Mouse (Mus musculus): ENCODE measurements around the gene Ophn1. TPM values are rescaled to one million over a fixed set of nuclear protein-coding genes. Genes with fewer than 3 reads are reported as not detected.
A peak's percentile ranks its signal among the peaks of the same experiment; 100 is the strongest.

The Ophn1 gene
- polyA plus RNA-seq, 1 experiment from 2014 or later, result 10.9 TPM

- no peaks in the 10 kb centered on the region for H3K9me3 ChIP-seq (replicated peaks; ENCODE audit: low read length)
- H3K27me3 ChIP-seq (ENCODE audit: insufficient read depth, low read length), result no peaks in the 10 kb centered on the region
- 85% methylated on average over 1 of the region's 1 CpGs for WGBS
- no peak overlapping the region for H3K27ac ChIP-seq
- TF ChIP-seq CTCF (IDR thresholded peaks at IDR 0.05; ENCODE audit: low read depth), result no peak
- no peaks in the 10 kb centered on the region for H3K4me1 ChIP-seq (replicated peaks; ENCODE audit: insufficient read depth, low read length)
- no peaks in the 10 kb centered on the region for H3K36me3 ChIP-seq (ENCODE audit: insufficient read depth, low read length)
- no peak overlapping the region for H3K4me2 ChIP-seq (ENCODE audit: low read length)
- H3K9ac ChIP-seq (ENCODE audit: low read depth, low read length), result no peak overlapping the region
- no peak overlapping the region for H3K4me3 ChIP-seq (replicated peaks; ENCODE audit: low read depth, low read length)
- DNase-seq (ENCODE audit: low spot score) (no peak), ATAC-seq (replicated peaks; ENCODE audit: low FRiP score, low read depth) (no peak)
These were observed 139.5 kb downstream of the Ophn1 start for GRCm38 (mm10) chrX:98751279-98751817.

DNA sequence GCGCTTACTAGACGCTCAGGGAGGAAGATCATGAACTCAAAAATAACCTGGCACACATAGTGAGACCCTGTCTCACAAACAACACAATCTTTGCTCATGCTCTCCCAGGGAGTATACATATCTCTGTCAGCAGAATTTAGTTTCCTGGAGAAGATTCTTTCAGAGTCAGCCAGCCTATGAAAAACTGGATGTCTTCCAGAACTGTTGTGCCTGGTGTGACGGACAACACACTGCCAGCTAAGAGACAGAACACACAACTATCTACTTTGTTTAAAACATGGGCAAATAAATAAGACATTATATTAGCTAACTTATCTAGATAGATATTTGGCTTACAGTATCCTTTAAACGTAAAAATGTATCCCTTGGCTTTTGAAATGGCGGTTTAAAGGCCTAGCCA lies 154.1 kb downstream of the Ophn1 start:
- WGBS, result 77% methylated on average over 5 of the region's 5 CpGs
- no peaks in the 10 kb centered on the region for H3K4me1 ChIP-seq (replicated peaks; ENCODE audit: insufficient read depth, low read length)
- no peak for ATAC-seq (replicated peaks; ENCODE audit: low FRiP score, low read depth)
- no peak overlapping the region for H3K9ac ChIP-seq (ENCODE audit: low read depth, low read length)
- no peak for DNase-seq (ENCODE audit: low spot score)
- no peak overlapping the region for H3K27ac ChIP-seq
- no peaks in the 10 kb centered on the region for H3K27me3 ChIP-seq (ENCODE audit: insufficient read depth, low read length)
- H3K9me3 ChIP-seq (replicated peaks; ENCODE audit: low read length), result no peaks in the 10 kb centered on the region
- no peak overlapping the region for H3K4me3 ChIP-seq (replicated peaks; ENCODE audit: low read depth, low read length)
- no peak for TF ChIP-seq CTCF (IDR thresholded peaks at IDR 0.05; ENCODE audit: low read depth)
- H3K4me2 ChIP-seq (ENCODE audit: low read length), result no peak overlapping the region
- H3K36me3 ChIP-seq (ENCODE audit: insufficient read depth, low read length), result no peaks in the 10 kb centered on the region

- ATAC-seq (replicated peaks; ENCODE audit: low FRiP score, low read depth) (no peak), DNase-seq (ENCODE audit: low spot score) (no peak)
- TF ChIP-seq CTCF (IDR thresholded peaks at IDR 0.05; ENCODE audit: low read depth), result no peak
- no peak overlapping the region for H3K4me3 ChIP-seq (replicated peaks; ENCODE audit: low read depth, low read length)
- 47% methylated on average over 10 of the region's 10 CpGs for WGBS
- H3K27me3 ChIP-seq (ENCODE audit: insufficient read depth, low read length), result no peaks in the 10 kb centered on the region
- no peaks in the 10 kb centered on the region for H3K36me3 ChIP-seq (ENCODE audit: insufficient read depth, low read length)
- no peaks in the 10 kb centered on the region for H3K4me1 ChIP-seq (replicated peaks; ENCODE audit: insufficient read depth, low read length)
- H3K4me2 ChIP-seq (ENCODE audit: low read length), result no peak overlapping the region
- H3K9me3 ChIP-seq (replicated peaks; ENCODE audit: low read length), result no peaks in the 10 kb centered on the region
- H3K9ac ChIP-seq (ENCODE audit: low read depth, low read length), result no peak overlapping the region
- no peak overlapping the region for H3K27ac ChIP-seq
These were observed 167.8 kb downstream of the Ophn1 start for GRCm38 (mm10) chrX:98722991-98723390.

DNA sequence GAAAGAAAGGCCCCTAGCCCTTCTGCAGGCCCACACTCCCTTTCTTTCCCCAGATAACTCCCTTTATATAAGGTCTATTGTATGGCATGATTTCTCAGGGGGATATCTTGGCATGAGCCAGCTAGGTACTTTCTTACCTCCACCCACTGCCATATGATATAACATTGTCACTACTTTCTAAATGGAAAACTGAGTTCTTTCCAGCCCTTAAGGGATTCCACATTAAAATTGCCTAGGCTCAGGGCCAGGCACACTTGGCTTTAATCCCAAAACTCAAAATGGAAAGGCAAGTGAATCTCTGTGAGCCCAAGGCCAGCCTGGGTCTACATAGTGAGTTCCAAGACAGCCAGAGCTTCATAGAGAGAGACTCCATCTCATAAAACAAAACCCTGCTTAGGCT lies 183.1 kb downstream of the Ophn1 start:
- Histone ChIP-seq H3K27ac (no peak overlapping the region), H3K27me3 (ENCODE audit: insufficient read depth, low read length) (no peaks in the 10 kb centered on the region), H3K4me3 (replicated peaks; ENCODE audit: low read depth, low read length) (no peak overlapping the region), H3K4me1 (replicated peaks; ENCODE audit: insufficient read depth, low read length) (no peaks in the 10 kb centered on the region), H3K4me2 (ENCODE audit: low read length) (no peak overlapping the region), H3K36me3 (ENCODE audit: insufficient read depth, low read length) (no peaks in the 10 kb centered on the region), H3K9me3 (replicated peaks; ENCODE audit: low read length) (no peaks in the 10 kb centered on the region), H3K9ac (ENCODE audit: low read depth, low read length) (no peak overlapping the region)
- TF ChIP-seq CTCF (IDR thresholded peaks at IDR 0.05; ENCODE audit: low read depth), result no peak
- ATAC-seq (replicated peaks; ENCODE audit: low FRiP score, low read depth) (no peak), DNase-seq (ENCODE audit: low spot score) (no peak)

DNA sequence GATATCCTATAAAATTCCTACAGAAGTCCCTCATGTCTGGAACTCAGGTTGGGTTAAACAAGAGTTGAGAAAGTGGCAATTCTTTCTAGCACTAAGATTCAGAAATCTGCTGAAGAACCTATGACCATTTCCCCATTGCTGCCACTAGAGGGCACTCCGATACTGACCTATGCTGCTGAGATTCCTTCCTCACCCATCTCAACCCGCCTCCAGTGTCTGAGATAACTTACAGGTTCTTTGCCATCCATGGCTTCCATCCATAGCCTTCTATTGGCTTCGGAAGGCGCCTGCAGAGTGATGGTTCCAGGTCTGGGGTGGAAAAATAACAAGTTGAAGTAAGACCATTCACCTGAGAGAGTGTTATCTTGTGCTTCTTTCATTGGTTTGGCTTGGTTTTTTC lies 189.2 kb downstream of the Ophn1 start:
- Histone ChIP-seq H3K4me3 (replicated peaks; ENCODE audit: low read depth, low read length) (no peak overlapping the region), H3K9me3 (replicated peaks; ENCODE audit: low read length) (no peaks in the 10 kb centered on the region), H3K36me3 (ENCODE audit: insufficient read depth, low read length) (no peaks in the 10 kb centered on the region), H3K4me1 (replicated peaks; ENCODE audit: insufficient read depth, low read length) (no peaks in the 10 kb centered on the region), H3K27ac (no peak overlapping the region), H3K9ac (ENCODE audit: low read depth, low read length) (no peak overlapping the region), H3K27me3 (ENCODE audit: insufficient read depth, low read length) (no peaks in the 10 kb centered on the region), H3K4me2 (ENCODE audit: low read length) (no peak overlapping the region)
- 0 out of 2 replicates have a peak, but pooled peaks have one; percentile 13 for ATAC-seq (replicated peaks; ENCODE audit: low FRiP score, low read depth)
- peak; percentile 62 for DNase-seq (ENCODE audit: low spot score)
- 21% methylated on average over 4 of the region's 4 CpGs for WGBS
- TF ChIP-seq CTCF (IDR thresholded peaks at IDR 0.05; ENCODE audit: low read depth), result peak; percentile 85

- peak; percentile 55 for TF ChIP-seq CTCF (IDR thresholded peaks at IDR 0.05; ENCODE audit: low read depth)
- H3K9ac ChIP-seq (ENCODE audit: low read depth, low read length), result no peak overlapping the region
- H3K27ac ChIP-seq, result no peak overlapping the region
- H3K27me3 ChIP-seq (ENCODE audit: insufficient read depth, low read length), result no peaks in the 10 kb centered on the region
- no peak overlapping the region for H3K4me3 ChIP-seq (replicated peaks; ENCODE audit: low read depth, low read length)
- ATAC-seq (replicated peaks; ENCODE audit: low FRiP score, low read depth) (no peak), DNase-seq (ENCODE audit: low spot score) (peak; percentile 12)
- H3K4me2 ChIP-seq (ENCODE audit: low read length), result no peak overlapping the region
- H3K36me3 ChIP-seq (ENCODE audit: insufficient read depth, low read length), result no peaks in the 10 kb centered on the region
- no peaks in the 10 kb centered on the region for H3K4me1 ChIP-seq (replicated peaks; ENCODE audit: insufficient read depth, low read length)
- H3K9me3 ChIP-seq (replicated peaks; ENCODE audit: low read length), result no peaks in the 10 kb centered on the region
These were observed 208.2 kb downstream of the Ophn1 start for GRCm38 (mm10) chrX:98682603-98683002.

GRCm38 (mm10) chrX:98681281-98681680 lies 209.5 kb downstream of the Ophn1 start:
- Histone ChIP-seq H3K4me1 (replicated peaks; ENCODE audit: insufficient read depth, low read length) (no peaks in the 10 kb centered on the region), H3K36me3 (ENCODE audit: insufficient read depth, low read length) (no peaks in the 10 kb centered on the region), H3K9ac (ENCODE audit: low read depth, low read length) (no peak overlapping the region), H3K27ac (no peak overlapping the region), H3K9me3 (replicated peaks; ENCODE audit: low read length) (no peaks in the 10 kb centered on the region), H3K4me2 (ENCODE audit: low read length) (no peak overlapping the region), H3K27me3 (ENCODE audit: insufficient read depth, low read length) (no peaks in the 10 kb centered on the region), H3K4me3 (replicated peaks; ENCODE audit: low read depth, low read length) (no peak overlapping the region)
- no peak for TF ChIP-seq CTCF (IDR thresholded peaks at IDR 0.05; ENCODE audit: low read depth)
- ATAC-seq (replicated peaks; ENCODE audit: low FRiP score, low read depth) (no peak), DNase-seq (ENCODE audit: low spot score) (no peak)
- WGBS, result 64% methylated on average over 2 of the region's 2 CpGs

All from kidney, postnatal 0 days (tissue).